Mouse (Mus musculus) hindbrain, embryonic 13.5 days (tissue): ENCODE measurements around the gene Xkr7. TPM values are rescaled to one million over a fixed set of nuclear protein-coding genes. Genes with fewer than 3 reads are reported as not detected.

Experiments used
- ATAC-seq: fragments of 200-750 bp; cut with Nextera tagmentation; 2 replicates; pipeline ENCODE4 v1.8.0; 2017; ENCODE audit warnings: moderate TSS enrichment; ENCODE audit not compliant: low FRiP score
- H3K27ac ChIP-seq: fragments of 300-500 bp; sonication (generic); 2 replicates; pipeline ENCODE4 v1.5.1; 2015; ENCODE audit warnings: inconsistent platforms, mild to moderate bottlenecking, moderate library complexity
- H3K27me3 ChIP-seq: fragments of 300-500 bp; sonication (generic); 2 replicates; pipeline ENCODE4 v1.6.1; 2015; ENCODE audit warnings: mild to moderate bottlenecking, inconsistent platforms
- H3K36me3 ChIP-seq: fragments of 300-500 bp; sonication (generic); 2 replicates; pipeline ENCODE4 v1.6.1; 2015; ENCODE audit warnings: mild to moderate bottlenecking, inconsistent platforms
- H3K4me1 ChIP-seq: fragments of 300-500 bp; sonication (generic); replicated peaks from 2 replicates; pipeline ENCODE4 v1.6.1; 2015; ENCODE audit warnings: inconsistent platforms
- H3K4me2 ChIP-seq: fragments of 300-500 bp; sonication (generic); 2 replicates; pipeline ENCODE4 v1.6.1; 2015; ENCODE audit warnings: inconsistent platforms, mild to moderate bottlenecking, moderate library complexity
- H3K4me3 ChIP-seq: fragments of 300-500 bp; sonication (generic); 2 replicates; pipeline ENCODE4 v1.5.1; 2015; ENCODE audit warnings: mild to moderate bottlenecking, inconsistent platforms
- H3K9ac ChIP-seq: fragments of 300-500 bp; sonication (generic); 2 replicates; pipeline ENCODE4 v1.6.1; 2015; ENCODE audit warnings: mild to moderate bottlenecking, inconsistent platforms
- H3K9me3 ChIP-seq: fragments of 300-500 bp; sonication (generic); 2 replicates; pipeline ENCODE4 v1.6.1; 2016; ENCODE audit warnings: inconsistent platforms
- WGBS: fragments of 180-500 bp; shearing (Covaris S2); methylation state at CpG from one replicate; pipeline ENCODE4 v1.1.7; 2015; 5-methylcytosine and 5-hydroxymethylcytosine counted together
- polyA plus RNA-seq: library from polyadenylated mRNA; unstranded; fragments of >200 nt; fragmentation: Nextera tagmentation; extraction: Ambion mirVana; gene quantifications from 2 replicates; pipeline ENCODE4 v1.2.1, GENCODE M21; 2015

Gene Xkr7
- polyA plus RNA-seq, 1 experiment from 2014 or later: 1.7 TPM

- no peaks in the 10 kb centered on the region for H3K9me3 ChIP-seq
- no peak for ATAC-seq
- no peak overlapping the region for H3K4me3 ChIP-seq
- H3K4me1 ChIP-seq: no peaks in the 10 kb centered on the region
- WGBS: 92% methylated on average over 4 of the region's 4 CpGs
- no peak overlapping the region for H3K27ac ChIP-seq
- no peaks in the 10 kb centered on the region for H3K36me3 ChIP-seq
- no peak overlapping the region for H3K4me2 ChIP-seq
- H3K27me3 ChIP-seq: peaks cover 12% of the 10 kb centered on the region; the same call in 1 of the 2 replicates
- H3K9ac ChIP-seq: no peak overlapping the region
Measured at GRCm38 (mm10) chr2:153083824-153084223, 52.2 kb downstream of the Xkr7 start.

GRCm38 (mm10) chr2:153084261-153084976, 52.8 kb downstream of the Xkr7 start:
- Histone ChIP-seq H3K9ac (no peak overlapping the region), H3K9me3 (no peaks in the 10 kb centered on the region), H3K4me2 (no peak overlapping the region), H3K4me3 (no peak overlapping the region), H3K36me3 (no peaks in the 10 kb centered on the region), H3K4me1 (no peaks in the 10 kb centered on the region), H3K27me3 (peaks cover 8% of the 10 kb centered on the region; the same call in 1 of the 2 replicates), H3K27ac (no peak overlapping the region)
- ATAC-seq: no peak
- 64% methylated on average over 7 of the region's 7 CpGs for WGBS

GRCm38 (mm10) chr2:153085556-153085955, 53.9 kb downstream of the Xkr7 start:
- peaks cover 8% of the 10 kb centered on the region; the same call in 1 of the 2 replicates for H3K27me3 ChIP-seq
- no peaks in the 10 kb centered on the region for H3K9me3 ChIP-seq
- no peak overlapping the region for H3K27ac ChIP-seq
- no peak overlapping the region for H3K9ac ChIP-seq
- H3K4me3 ChIP-seq: no peak overlapping the region
- no peaks in the 10 kb centered on the region for H3K4me1 ChIP-seq
- no peaks in the 10 kb centered on the region for H3K36me3 ChIP-seq
- ATAC-seq: no peak
- no peak overlapping the region for H3K4me2 ChIP-seq
- WGBS: 86% methylated on average over 6 of the region's 6 CpGs

- ATAC-seq: no peak
- no peaks in the 10 kb centered on the region for H3K36me3 ChIP-seq
- no peak overlapping the region for H3K4me3 ChIP-seq
- H3K27me3 ChIP-seq: 0 out of 2 replicates have a peak, but pooled peaks cover 5% of the 10 kb centered on the region
- H3K9ac ChIP-seq: no peak overlapping the region
- H3K4me2 ChIP-seq: no peak overlapping the region
- 89% methylated on average over 4 of the region's 4 CpGs for WGBS
- no peaks in the 10 kb centered on the region for H3K4me1 ChIP-seq
- no peak overlapping the region for H3K27ac ChIP-seq
- H3K9me3 ChIP-seq: no peaks in the 10 kb centered on the region
Measured at GRCm38 (mm10) chr2:153086166-153086565, 54.5 kb downstream of the Xkr7 start.

- H3K36me3 ChIP-seq: no peaks in the 10 kb centered on the region
- 91% methylated on average over 10 of the region's 10 CpGs for WGBS
- H3K27me3 ChIP-seq: no peaks in the 10 kb centered on the region
- no peak overlapping the region for H3K27ac ChIP-seq
- H3K4me3 ChIP-seq: no peak overlapping the region
- no peaks in the 10 kb centered on the region for H3K4me1 ChIP-seq
- H3K9me3 ChIP-seq: no peaks in the 10 kb centered on the region
- no peak for ATAC-seq
- H3K9ac ChIP-seq: no peak overlapping the region
- H3K4me2 ChIP-seq: no peak overlapping the region
Measured at GRCm38 (mm10) chr2:153087091-153087490, 55.4 kb downstream of the Xkr7 start.

- H3K4me3 ChIP-seq: no peak overlapping the region
- no peak for ATAC-seq
- no peaks in the 10 kb centered on the region for H3K27me3 ChIP-seq
- no peak overlapping the region for H3K27ac ChIP-seq
- H3K9me3 ChIP-seq: no peaks in the 10 kb centered on the region
- no peaks in the 10 kb centered on the region for H3K4me1 ChIP-seq
- no peak overlapping the region for H3K9ac ChIP-seq
- no peak overlapping the region for H3K4me2 ChIP-seq
- WGBS: 66% methylated on average over 2 of the region's 2 CpGs
- no peaks in the 10 kb centered on the region for H3K36me3 ChIP-seq
Measured at GRCm38 (mm10) chr2:153089316-153089715, 57.7 kb downstream of the Xkr7 start.

GRCm38 (mm10) chr2:153090551-153091165, 59.0 kb downstream of the Xkr7 start:
- no peak for ATAC-seq

More at GRCm38 (mm10) chr2:153090551-153091165, 59.0 kb downstream of the Xkr7 start:
- no peaks in the 10 kb centered on the region for H3K36me3 ChIP-seq
- WGBS: 44% methylated on average over 10 of the region's 10 CpGs
- no peaks in the 10 kb centered on the region for H3K9me3 ChIP-seq
- H3K4me3 ChIP-seq: no peak overlapping the region
- H3K4me2 ChIP-seq: no peak overlapping the region
- H3K27me3 ChIP-seq: no peaks in the 10 kb centered on the region
- H3K4me1 ChIP-seq: no peaks in the 10 kb centered on the region
- H3K27ac ChIP-seq: no peak overlapping the region
- no peak overlapping the region for H3K9ac ChIP-seq

Other genes with a start within 250 kb of the Xkr7 start
- 173 and 179 TPM in 2 replicates for gene Bcl2l1, start 200.1 kb upstream of the Xkr7 start, polyA plus RNA-seq
- 21.9 and 24.8 TPM in 2 replicates for gene Tpx2, start 183.9 kb upstream of the Xkr7 start, polyA plus RNA-seq
- gene Mylk2, start 120.5 kb upstream of the Xkr7 start, polyA plus RNA-seq: not detected in 2 replicates
- 3.3 and 3.8 TPM in 2 replicates for gene Foxs1, start 98.6 kb upstream of the Xkr7 start, polyA plus RNA-seq
- gene Dusp15, start 80.2 kb upstream of the Xkr7 start, polyA plus RNA-seq: 7.2 and 8.2 TPM in 2 replicates
- 5.0 and 5.5 TPM in 2 replicates for gene Ttll9, start 69.4 kb upstream of the Xkr7 start, polyA plus RNA-seq
- 189 and 197 TPM in 2 replicates for gene Pdrg1, start 16.4 kb upstream of the Xkr7 start, polyA plus RNA-seq
- gene Ccm2l, start 34.1 kb downstream of the Xkr7 start, polyA plus RNA-seq: 1.3 and 1.9 TPM in 2 replicates
- 1.7 and 2.2 TPM in 2 replicates for gene Hck, start 76.6 kb downstream of the Xkr7 start, polyA plus RNA-seq
- gene Tm9sf4, start 129.5 kb downstream of the Xkr7 start, polyA plus RNA-seq: 77.2 and 79.3 TPM in 2 replicates
- 25.7 and 28.6 TPM in 2 replicates for gene Tspyl3, start 193.6 kb downstream of the Xkr7 start, polyA plus RNA-seq
- 7.2 and 8.1 TPM in 2 replicates for gene Plagl2, start 209.6 kb downstream of the Xkr7 start, polyA plus RNA-seq
- 5.5 and 6.3 TPM in 2 replicates for gene Pofut1, start 209.7 kb downstream of the Xkr7 start, polyA plus RNA-seq